Mouse (Mus musculus): ENCODE data around the gene Pcgf3.
A peak's percentile ranks its signal among the peaks of the same experiment; 100 is the strongest.
"Not testable (repeated sequence)": the region's sequence is repeated elsewhere in the genome, so short reads cannot be mapped to it uniquely, and the experiment has no call there.

The Pcgf3 gene

DNA sequence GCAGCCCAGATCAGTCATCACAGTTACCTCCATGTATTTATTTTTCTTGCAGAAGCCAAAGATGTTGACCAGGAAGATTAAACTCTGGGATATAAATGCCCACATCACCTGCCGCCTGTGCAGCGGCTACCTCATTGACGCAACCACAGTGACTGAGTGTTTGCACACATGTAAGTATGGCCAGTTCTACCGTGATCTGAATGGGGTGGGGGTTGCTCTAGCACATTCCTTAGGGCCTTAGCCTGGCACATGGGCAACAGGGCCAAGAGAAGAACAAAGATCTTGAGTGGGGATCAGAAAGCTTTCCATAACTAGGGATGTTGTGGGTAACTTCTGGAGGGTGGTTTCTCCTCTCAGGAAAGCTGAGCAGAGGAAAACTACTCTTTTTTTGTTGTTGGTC is 12.7 kb downstream of the Pcgf3 start:
- DNase-seq = no peak

DNA sequence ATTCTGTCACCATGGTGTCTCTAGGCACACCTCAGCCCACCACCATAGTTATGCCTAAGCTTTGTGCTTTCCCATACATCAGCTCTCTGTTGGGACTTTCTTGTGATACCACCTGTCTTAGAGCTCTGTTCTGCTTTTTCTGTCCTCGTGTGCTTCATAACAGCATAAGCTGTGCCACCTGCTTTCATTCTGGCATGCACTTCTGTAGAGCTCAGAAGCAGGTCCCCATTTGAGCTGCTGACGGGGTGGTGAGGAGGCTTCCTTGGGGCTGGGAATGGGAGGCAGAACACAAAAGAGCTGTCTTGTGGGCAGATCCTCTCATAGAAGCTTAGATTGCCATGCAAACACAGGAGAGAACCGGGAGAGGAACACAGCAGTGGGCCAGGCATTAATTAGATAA is 14.9 kb downstream of the Pcgf3 start:
- DNase-seq = no peak

DNA sequence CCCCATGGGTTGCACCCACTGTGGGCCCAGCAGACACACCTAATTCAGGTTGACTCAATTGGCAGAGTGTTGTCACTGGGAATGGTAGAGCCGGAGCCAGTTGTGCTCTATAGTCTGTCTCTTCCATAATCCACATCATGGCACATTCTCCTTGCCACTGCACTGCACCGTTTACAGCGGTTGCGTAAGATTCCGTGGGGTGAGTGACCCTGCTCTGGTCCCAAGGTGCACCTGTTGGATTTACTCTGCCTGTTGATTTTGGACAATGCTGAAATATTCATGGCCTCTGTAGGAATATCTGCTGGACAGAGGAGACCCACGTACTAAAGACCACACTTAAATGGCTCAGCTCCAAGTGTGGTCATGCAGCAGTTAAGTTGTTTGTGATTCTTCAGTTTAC is 22.0 kb downstream of the Pcgf3 start:
- no peak for DNase-seq

DNA sequence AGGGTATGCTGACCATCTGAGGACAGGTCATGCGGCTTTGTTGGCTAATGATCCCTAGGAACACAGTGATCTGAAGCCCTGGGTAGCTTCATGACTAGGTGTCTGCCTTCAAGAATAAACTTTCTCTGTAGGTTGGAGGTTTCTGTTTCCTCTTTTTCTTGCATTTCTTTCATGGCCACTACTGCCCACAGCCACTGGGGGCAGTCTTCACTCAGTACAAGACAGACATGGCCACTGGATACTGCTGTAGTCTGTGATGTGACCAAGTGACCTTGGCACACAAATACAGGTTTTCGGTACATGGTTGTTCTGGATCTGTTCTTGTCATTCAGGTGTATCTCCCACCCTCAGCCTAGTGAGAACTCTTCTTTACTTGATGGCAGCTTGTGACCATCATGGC is 24.2 kb downstream of the Pcgf3 start:
- peak; percentile 30 for DNase-seq

DNA sequence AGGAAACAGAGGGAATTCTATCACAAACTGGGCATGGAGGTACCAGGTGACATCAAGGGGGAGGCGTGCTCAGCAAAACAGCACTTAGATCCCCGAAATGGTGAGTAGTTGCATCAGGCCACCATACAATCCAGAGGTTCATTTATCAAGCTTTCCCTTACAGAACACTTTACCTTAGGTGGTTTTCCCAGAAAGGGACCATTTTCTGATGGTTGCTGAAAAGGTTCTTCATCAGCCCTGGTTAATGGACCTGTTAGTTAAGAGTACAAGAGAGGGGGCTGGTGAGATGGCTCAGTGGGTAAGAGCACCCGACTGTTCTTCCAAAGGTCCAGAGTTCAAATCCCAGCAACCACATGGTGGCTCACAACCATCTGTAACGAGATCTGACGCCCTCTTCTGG is 25.1 kb downstream of the Pcgf3 start:
- DNase-seq = not testable (repeated sequence)

DNA sequence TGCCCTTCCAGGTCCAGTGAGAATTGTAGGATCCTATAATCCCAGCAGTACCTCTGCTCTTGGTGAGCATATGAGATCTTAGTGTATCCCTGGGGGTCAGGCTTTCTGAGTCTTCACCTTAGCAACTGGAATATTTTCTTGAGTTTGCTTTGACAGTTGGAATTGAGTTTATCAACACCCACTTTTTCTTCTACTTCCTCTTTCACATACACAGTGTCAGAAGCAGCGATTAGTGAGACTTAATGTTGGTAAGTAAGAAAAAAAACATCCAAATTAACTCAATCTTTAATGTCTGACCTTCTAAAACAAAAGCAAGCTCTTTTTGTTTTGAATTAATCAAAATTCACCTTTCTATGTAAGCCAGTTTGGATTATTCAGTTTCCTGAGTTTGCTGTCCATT is 40.5 kb downstream of the Pcgf3 start:
- no peak for DNase-seq

DNA sequence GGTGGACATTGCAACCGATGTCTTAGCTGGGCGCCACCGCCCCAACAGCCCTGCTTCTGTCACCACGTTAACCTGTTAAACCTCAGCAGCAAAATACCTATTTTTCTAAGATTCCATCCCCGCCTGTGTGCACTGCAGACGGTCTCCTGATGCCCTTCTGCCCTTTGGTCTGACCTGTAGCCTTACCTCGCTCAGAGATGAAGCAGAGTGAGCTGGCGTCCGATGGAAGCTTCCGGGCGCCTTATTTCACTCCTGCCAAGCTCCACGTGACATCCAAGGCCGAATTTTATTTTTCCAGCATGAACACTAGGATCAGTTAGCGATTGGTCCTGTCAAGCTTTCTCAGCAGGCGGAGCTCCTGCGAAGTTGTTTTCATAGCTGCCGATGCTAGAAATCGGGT is 41.3 kb downstream of the Pcgf3 start:
- DNase-seq = no peak

DNA sequence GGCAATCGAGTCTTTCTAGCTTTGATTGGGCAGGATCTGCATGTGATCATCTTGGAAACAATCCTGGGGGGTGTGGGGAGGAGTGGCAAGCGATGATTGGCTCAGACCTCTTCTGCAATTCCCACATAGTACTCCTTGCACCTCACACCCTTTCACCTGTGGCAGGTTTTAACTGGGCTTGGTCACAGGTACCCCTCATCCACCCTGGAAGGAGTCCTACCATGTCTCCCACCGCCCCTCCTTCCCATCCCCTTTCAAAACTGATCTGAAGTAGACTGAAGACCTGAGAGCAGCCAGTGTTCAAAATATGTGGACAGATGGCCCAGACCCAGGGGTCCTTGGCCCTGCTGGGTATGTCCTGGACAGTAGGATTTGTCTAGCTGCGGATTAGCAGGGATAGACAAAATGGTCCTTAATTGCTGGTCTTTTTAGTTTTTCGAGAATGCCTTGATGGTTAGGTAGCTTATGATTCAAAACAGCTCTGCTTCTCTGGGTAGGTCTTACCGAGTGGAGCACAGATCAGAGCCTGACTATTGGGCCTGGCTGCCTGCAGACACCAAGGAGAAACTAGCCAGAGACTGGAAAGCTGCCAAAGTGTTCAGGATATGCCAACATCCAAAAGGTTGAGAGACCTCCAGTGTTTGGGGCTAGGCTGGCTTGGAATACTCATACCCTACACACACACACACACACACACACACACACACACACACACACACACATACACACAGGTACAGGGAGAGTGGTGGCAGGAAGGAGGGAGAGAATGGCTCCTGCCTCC is 54.7 kb downstream of the Pcgf3 start:
- DNase-seq = no peak

DNA sequence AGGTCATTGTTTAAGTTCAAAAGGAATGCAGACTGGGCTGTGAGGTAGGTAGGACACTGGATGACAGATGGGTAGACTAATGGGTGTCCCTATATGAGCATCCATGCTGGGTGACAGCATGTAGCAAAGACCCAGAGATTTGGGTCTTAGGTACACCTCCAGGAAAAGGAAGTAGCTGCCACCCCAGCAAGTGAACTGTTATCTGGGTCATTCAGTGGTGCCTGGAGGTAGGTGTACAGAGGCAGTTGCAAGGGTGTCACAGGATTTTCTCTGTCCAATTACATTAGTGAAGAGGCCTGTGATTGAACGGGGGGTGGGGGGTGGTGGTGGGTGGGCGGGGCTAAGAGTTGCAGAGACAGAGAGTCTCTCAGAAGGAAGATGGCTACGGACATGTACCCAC is 55.6 kb downstream of the Pcgf3 start:
- DNase-seq = no peak

DNA sequence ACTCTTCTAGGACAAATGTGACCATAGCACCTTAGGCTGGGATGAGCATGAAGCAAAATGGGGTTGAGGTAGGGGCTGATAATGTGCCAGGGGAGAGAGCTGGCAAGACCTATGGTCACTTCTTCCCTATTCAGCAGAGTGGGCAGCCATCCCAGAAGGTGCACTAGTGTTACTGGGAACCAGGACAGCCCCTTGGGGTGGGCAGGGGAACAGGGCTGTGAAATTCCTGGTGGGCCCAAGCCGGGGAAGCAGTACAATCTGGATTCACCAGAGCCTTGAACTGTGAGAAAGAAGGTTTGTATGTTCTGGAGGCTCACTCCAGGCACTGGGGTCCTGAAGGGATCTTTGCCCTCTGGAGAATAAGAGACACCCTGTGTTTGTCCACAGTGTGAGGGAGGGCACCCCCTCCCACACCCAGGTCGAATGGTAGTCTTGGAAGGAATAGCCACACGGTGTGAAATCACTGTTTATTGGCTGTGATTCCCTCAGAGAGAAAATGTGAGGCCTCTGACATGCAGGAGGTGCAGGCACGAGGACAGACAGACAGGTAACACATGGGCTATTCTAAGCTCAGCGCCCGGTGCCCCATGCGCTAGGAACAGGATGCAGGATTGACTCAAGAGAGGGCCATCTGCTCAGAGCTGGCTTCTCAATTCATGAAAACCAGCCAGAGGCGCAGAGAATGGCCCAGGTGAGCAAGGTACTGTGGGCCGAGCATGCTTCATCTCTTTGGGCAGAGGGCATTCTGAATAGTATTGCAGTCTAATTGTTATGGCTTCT is 57.3 kb downstream of the Pcgf3 start:
- no peak for DNase-seq

DNA sequence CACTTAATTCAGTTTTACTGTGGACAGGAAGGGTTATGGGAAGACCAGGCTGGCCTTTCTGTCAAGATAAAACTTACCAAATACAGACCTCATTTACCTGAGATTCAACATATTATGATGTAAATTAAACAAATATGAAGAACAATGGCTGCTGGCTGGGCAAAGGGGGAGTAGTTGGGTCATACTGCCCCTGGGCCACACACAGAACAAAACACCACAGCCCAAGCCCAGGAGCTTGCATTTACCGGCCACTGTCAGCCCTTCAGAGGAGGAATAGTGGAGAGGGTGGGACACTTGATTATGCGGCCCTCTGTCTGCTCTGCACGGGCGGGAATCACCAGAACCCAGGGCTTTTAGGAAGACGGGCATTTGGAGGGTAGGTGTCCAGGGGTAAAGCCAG is 57.9 kb downstream of the Pcgf3 start:
- DNase-seq = no peak

DNA sequence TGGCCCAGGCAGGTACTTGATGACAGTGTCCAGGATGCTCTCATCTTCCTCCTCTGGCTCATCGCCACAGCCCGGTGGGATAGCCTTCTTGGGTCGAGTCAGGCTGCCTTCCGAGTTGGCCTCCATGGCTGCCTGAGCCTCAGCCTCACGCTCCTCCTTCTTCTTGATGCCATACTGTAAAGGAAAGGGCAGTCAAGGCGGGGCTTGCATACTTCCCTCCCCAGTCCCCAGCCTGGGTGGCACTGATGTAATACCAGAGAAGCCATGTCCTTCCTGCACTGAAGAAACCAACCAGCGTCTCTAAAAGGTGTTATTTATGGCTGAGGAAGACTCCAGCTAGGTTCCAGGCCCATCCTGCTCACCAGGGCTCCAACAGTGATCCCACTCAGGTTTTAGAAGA is 59.1 kb downstream of the Pcgf3 start:
- DNase-seq = no peak

DNA sequence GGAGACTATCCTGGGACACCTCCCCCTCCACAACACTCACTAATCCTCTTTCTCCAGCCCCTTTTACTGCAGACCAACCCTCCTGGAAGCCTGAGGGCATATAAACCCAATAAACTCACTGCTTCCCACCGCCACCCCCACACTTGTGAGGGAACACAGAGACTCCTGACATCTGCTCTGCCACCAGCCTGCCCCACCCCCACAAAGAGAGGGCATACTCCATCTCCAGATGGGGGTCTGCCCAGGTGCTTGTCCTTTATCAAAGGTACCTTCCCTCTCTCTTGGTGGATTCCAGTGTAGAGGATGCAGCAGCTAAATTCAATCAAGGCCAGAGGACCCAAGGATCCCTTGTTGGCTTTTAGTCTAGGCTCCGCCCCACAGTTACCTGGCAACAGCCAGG is 60.0 kb downstream of the Pcgf3 start:
- no peak for DNase-seq

DNA sequence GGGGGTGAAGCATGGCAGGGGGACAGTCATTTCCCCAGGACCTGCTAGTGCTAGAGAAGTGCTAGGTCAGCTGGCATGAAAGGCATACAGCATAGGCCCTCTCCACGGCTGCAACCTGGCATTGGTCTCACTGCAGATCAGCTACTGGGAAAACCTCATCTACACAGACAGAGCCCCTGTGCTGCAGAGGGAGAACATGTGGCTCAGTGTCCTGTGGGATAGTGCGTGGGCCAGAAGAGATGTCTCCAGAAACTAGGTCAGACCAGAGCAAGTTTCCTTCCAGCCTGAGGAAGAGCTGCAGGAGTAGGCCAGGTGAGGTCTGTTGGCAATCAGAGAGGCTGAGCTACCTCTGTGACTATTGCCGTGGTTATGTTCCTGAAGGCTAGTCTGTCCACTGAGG is 60.9 kb downstream of the Pcgf3 start:
- DNase-seq = no peak

DNA sequence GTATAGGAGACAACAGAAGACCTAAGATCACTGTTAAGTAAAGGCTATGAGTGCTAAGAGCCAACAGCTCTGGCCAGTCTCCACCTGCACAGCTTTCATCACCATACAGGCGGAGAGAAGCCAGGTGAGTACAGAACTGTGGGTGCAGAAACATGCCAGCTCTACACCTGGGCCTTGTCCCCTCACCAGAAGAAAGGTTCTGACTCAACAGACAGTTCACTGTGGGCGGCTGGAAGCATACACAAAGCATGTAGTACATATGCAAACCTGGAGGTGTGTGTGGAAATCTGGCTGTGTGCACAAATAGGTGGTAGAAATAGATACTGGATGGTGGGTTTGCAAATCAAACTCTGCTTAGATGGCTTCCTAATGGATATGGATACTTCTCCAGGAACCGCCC is 61.6 kb downstream of the Pcgf3 start:
- DNase-seq = no peak

DNA sequence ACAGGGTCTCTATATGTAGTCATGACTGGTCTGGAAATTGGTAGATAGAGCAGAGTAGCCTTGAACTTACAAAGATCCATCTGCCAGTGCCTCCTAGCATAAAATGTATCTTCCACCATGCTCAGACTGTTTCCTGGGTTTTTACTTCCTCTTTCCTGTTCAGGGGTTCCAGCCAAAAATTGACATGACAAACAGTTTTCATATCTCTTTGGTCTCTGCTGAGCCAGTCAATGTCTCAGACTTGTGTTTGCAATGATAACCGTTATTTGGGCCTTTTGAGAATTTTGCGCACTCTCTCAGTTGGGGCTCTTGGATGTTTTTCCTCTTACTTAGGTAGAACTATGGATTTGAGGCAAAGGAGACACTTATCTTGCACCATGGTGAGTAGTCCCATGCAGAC is 73.2 kb downstream of the Pcgf3 start:
- no peak for DNase-seq

DNA sequence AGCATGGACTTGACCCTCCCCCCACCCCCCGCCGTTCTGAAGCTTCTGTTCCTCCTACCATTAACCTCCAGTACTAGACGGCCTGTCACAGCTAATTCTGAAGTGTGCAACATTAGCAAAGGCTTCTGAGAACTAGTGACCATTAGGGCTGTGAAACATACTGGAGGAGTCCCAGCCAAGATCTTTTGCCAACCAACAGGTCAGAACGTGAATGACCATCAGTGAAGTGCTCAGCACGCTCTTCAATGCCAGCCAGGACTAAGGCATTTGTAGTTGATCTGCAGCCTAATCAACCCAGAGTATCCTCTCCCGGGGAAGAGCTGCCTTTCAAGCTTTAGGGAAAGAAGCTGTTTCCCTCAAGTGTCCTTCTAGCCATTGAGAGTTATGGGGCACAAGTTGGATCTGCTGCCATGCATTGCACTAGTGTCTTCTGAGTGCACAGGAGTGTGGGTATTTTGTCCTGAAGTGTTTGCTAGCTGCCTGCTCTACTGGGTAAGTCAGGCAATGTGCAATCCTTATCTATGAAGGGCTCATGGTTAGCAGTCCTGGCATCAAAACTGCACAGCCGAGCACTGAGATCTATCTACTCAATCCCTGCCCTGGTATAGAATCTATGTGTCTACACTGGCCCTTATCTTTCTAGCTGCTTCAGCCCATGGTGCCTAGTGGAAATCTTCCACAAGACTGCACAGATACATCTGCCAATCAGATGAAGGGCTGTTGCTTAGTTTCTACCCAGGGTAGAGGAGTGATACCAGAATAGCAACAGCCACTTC is 82.7 kb downstream of the Pcgf3 start:
- no peak for DNase-seq

DNA sequence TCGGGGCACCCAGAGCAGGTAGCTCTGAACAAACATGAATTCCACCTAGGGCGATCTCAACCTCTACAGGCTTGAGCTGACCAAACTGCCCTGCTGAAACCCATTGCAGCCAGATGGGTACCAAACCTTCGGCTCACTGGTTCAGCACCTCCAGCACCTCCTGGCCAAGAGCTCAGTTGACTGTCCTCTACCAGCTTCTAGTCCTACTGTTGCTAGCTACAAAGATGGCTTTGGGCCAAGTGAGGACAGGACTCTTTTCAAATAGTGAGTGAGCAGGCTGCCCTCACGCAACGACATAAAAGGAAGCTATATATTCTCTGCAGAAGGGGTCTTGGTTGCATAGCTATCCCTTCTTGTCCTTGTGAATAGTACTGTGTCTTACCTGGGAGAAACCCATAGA is 86.6 kb downstream of the Pcgf3 start:
- DNase-seq = no peak

DNA sequence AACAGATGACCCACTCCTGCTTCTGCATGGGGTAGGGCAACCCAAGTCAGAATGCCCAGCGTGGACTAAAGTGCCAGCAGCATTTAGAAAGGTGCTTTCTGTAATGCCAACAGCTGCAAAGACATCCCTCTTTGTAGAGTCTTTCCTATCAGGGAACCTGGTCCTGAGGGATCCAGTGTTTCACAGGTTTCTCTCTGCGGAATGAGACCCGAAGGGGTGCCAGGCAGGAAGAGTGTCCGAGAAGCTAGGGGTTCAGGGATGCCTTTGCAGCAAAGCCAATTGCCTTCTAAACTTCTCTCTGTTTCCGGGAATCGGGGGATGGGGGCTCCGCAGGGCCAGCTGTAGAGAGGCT is 88.1 kb downstream of the Pcgf3 start:
- no peak for DNase-seq

DNA sequence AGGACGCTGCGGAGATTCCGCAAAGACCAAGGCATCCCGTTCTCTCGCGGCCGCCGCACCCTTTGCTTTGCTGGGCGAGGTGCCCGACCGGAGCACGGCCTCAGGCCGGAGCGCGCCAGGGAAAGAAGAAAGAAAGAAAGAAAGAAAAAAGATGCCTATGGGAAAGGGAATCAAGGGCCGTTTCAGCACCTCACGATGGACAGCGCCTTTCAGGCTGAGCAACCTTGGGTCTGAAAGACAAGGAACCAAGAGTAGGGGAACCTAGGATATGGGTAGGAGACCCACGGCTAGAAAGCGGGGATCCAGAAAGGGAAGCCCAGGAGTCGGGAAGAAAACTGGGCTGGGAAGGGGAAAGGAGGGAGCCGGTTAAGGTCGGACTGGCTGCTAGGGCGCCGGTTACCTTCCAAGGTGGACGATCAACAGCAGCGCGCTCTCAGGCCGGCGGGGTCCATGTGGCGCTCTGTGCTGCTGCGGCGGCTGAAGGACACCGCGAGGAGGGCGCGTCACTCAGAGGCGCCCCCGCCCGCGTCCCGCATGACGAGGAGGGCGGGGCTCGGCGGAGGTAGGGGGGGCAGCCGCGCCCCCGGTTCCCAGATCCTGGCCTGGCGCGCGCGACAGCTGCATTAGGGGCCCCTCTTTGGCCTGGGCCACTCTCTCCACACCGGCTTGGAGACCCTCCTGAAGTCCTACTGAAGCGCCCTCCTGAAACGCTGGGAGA is 88.6 kb downstream of the Pcgf3 start, which contains the start of gene Cplx1:
Cplx1 (minus strand) TSS at position 536 of the 718 bp plus-strand sequence.
- DNase-seq = peak; percentile 8

DNA sequence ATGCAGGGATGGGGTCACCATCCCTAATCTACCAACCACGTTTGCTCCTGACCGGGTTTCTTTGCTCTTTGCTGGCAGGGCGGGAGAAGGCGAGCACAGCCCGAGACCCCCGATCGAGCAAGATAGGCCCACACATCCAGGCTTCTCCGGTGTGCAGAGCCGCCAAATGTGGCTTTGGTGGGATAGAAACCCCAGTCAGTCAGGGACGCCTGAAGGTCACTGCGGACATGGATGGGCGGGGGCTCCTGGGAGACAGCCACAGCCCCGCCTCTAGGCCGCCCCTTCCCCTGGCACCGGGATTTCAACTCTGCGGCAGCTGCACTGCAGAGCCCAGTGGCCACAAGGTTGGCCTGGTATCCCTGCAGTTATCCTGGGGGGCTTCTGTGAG is 89.2 kb downstream of the Pcgf3 start:
- no peak for DNase-seq

DNA sequence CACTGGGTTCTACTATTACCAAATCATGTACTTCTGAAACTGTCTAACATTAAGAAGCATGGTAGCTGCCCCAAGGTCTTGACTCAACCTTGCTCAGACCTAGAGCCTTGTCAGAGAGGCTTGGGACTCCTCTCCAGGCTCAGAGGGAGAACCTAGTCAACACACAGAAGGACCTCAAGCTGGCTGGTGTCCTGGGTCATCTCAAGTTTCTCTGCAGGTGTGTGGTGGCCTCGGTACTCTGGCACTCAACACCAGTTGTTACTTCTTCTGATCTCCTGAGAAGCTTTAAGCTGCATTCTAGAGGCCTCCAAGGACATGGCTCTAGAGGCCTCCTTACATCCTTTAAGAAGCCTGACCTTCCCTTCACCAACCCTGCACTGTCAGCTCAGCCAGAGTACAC is 93.0 kb downstream of the Pcgf3 start:
- no peak for DNase-seq
